Mouse (Mus musculus): Measurements from ENCODE around the gene Vmn1r50. TPM values are rescaled to one million over a fixed set of nuclear protein-coding genes. Genes with fewer than 3 reads are reported as not detected.
"Not testable (repeated sequence)": the region's sequence is repeated elsewhere in the genome, so short reads cannot be mapped to it uniquely, and the experiment has no call there.

Gene Vmn1r50
- total RNA-seq (2014; fragmentation: Nextera tagmentation) (not detected in 2 replicates), total RNA-seq (2017) (not detected in 2 replicates)

GRCm38 (mm10) chr6:90101130-90101529 is at the start of gene Vmn1r50:
Gene Vmn1r50, plus strand, starts transcription at chr6:90101430.
- no peak for ATAC-seq (replicated peaks; ENCODE audit: low FRiP score, low TSS enrichment, poor library complexity, severe bottlenecking)

- no peak for ATAC-seq (replicated peaks; ENCODE audit: low FRiP score, low TSS enrichment, poor library complexity, severe bottlenecking)
These were observed 22.8 kb upstream of the Vmn1r50 start, which contains the start of gene Vmn1r49 for GRCm38 (mm10) chr6:90078406-90078805. Gene Vmn1r49, minus strand, starts transcription at chr6:90078506.

GRCm38 (mm10) chr6:90100566-90100965 is 664 bp upstream of the Vmn1r50 start:
- ATAC-seq (replicated peaks; ENCODE audit: low FRiP score, low TSS enrichment, poor library complexity, severe bottlenecking): no peak

GRCm38 (mm10) chr6:90122296-90122695 is 21.1 kb downstream of the Vmn1r50 start, which contains the start of gene Vmn1r51:
Gene Vmn1r51, plus strand, starts transcription at chr6:90122596.
- ATAC-seq (replicated peaks; ENCODE audit: low FRiP score, low TSS enrichment, poor library complexity, severe bottlenecking): not testable (repeated sequence)

Other genes with a start within 250 kb of the Vmn1r50 start
- not detected in 2 replicates for gene Vmn1r42, start 225.0 kb upstream of the Vmn1r50 start, total RNA-seq (2014; fragmentation: Nextera tagmentation)
- gene Vmn1r42, start 225.0 kb upstream of the Vmn1r50 start, total RNA-seq (2017): not detected in 2 replicates
- not detected in 2 replicates for gene Vmn1r43, start 225.0 kb upstream of the Vmn1r50 start, total RNA-seq (2014; fragmentation: Nextera tagmentation)
- not detected in 2 replicates for gene Vmn1r43, start 225.0 kb upstream of the Vmn1r50 start, total RNA-seq (2017)
- not detected in 2 replicates for gene Vmn1r44, start 217.8 kb upstream of the Vmn1r50 start, total RNA-seq (2014; fragmentation: Nextera tagmentation)
- gene Vmn1r44, start 217.8 kb upstream of the Vmn1r50 start, total RNA-seq (2017): not detected in 2 replicates
- gene Vmn1r45, start 160.8 kb upstream of the Vmn1r50 start, total RNA-seq (2014; fragmentation: Nextera tagmentation): not detected in 2 replicates
- not detected in 2 replicates for gene Vmn1r45, start 160.8 kb upstream of the Vmn1r50 start, total RNA-seq (2017)
- not detected in 2 replicates for gene Vmn1r46, start 132.1 kb upstream of the Vmn1r50 start, total RNA-seq (2014; fragmentation: Nextera tagmentation)
- not detected in 2 replicates for gene Vmn1r46, start 132.1 kb upstream of the Vmn1r50 start, total RNA-seq (2017)
- not detected in 2 replicates for gene Vmn1r47, start 85.3 kb upstream of the Vmn1r50 start, total RNA-seq (2014; fragmentation: Nextera tagmentation)
- gene Vmn1r47, start 85.3 kb upstream of the Vmn1r50 start, total RNA-seq (2017): not detected in 2 replicates
- gene Vmn1r48, start 64.6 kb upstream of the Vmn1r50 start, total RNA-seq (2014; fragmentation: Nextera tagmentation): not detected in 2 replicates
- not detected in 2 replicates for gene Vmn1r48, start 64.6 kb upstream of the Vmn1r50 start, total RNA-seq (2017)
- gene Vmn1r49, start 22.9 kb upstream of the Vmn1r50 start, total RNA-seq (2014; fragmentation: Nextera tagmentation): not detected in 2 replicates
- gene Vmn1r49, start 22.9 kb upstream of the Vmn1r50 start, total RNA-seq (2017): not detected in 2 replicates
- gene Vmn1r51, start 21.2 kb downstream of the Vmn1r50 start, total RNA-seq (2014; fragmentation: Nextera tagmentation): not detected in 2 replicates
- gene Vmn1r51, start 21.2 kb downstream of the Vmn1r50 start, total RNA-seq (2017): not detected in 2 replicates
- not detected in 2 replicates for gene Vmn1r52, start 73.4 kb downstream of the Vmn1r50 start, total RNA-seq (2014; fragmentation: Nextera tagmentation)
- not detected in 2 replicates for gene Vmn1r52, start 73.4 kb downstream of the Vmn1r50 start, total RNA-seq (2017)
- gene V1ra8, start 101.4 kb downstream of the Vmn1r50 start, total RNA-seq (2014; fragmentation: Nextera tagmentation): not detected in 2 replicates
- gene V1ra8, start 101.4 kb downstream of the Vmn1r50 start, total RNA-seq (2017): not detected in 2 replicates
- gene Vmn1r53, start 123.0 kb downstream of the Vmn1r50 start, total RNA-seq (2014; fragmentation: Nextera tagmentation): not detected in 2 replicates
- not detected in 2 replicates for gene Vmn1r53, start 123.0 kb downstream of the Vmn1r50 start, total RNA-seq (2017)
- gene Vmn1r54, start 144.9 kb downstream of the Vmn1r50 start, total RNA-seq (2014; fragmentation: Nextera tagmentation): not detected in 2 replicates
- not detected in 2 replicates for gene Vmn1r54, start 144.9 kb downstream of the Vmn1r50 start, total RNA-seq (2017)
- not detected in 2 replicates for gene BC048671, start 199.8 kb downstream of the Vmn1r50 start, total RNA-seq (2014; fragmentation: Nextera tagmentation)
- gene BC048671, start 199.8 kb downstream of the Vmn1r50 start, total RNA-seq (2017): not detected in 2 replicates
- gene Chst13, start 223.8 kb downstream of the Vmn1r50 start, total RNA-seq (2014; fragmentation: Nextera tagmentation): not detected in 2 replicates
- gene Chst13, start 223.8 kb downstream of the Vmn1r50 start, total RNA-seq (2017): not detected in 2 replicates
- gene Uroc1, start 231.9 kb downstream of the Vmn1r50 start, total RNA-seq (2014; fragmentation: Nextera tagmentation): not detected in 2 replicates
- gene Uroc1, start 231.9 kb downstream of the Vmn1r50 start, total RNA-seq (2017): not detected in 2 replicates

All from megakaryocyte-erythroid progenitor cell, adult 5-6 weeks (primary cell).